Mouse (Mus musculus) ovary, postnatal 36 days (tissue): Measurements from ENCODE around the gene Atxn10.
A peak's percentile ranks its signal among the peaks of the same experiment; 100 is the strongest.
"Not testable (repeated sequence)": the region's sequence is repeated elsewhere in the genome, so short reads cannot be mapped to it uniquely, and the experiment has no call there.

Experiments used
- DNase-seq: peaks from one replicate; pipeline ENCODE4 v3.0.0; 2022; ENCODE audit warnings: low spot score, mixed read lengths

The Atxn10 gene

DNA sequence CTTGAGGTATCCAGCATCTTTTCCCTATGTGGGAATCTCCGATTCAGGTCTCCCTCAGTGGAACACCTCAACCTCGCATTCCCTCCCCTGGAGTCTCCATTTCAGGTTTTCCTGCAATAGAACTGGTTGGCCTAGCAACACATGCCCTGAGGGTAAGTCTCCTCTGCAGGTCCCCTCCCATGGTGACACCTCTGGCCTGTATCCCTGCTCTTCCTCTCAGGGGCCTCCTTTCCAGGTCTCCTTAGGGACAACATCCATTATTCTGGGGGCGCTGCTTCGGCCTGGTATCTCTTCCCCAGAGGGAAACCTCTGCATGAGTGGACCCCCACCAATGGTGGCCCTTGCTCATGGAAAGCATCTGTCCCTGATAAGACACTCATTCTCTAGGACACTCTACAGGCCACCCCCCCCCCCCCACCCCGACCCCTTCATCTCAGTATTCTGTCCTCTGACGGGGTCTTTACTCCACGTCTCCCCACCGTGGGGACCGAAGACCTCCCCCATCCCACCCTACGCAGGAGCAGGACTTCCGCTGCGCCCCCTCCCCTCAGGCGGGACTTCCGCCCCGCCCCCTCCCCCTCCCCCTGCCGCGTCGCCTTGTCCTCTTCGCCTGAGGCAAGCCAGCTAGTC lies at the start of gene Atxn10:
Gene Atxn10, plus strand, starts transcription at position 575 of the 630 bp plus-strand sequence.
- no peak for DNase-seq

- DNase-seq: no peak
Measured at GRCm38 (mm10) chr15:85294632-85295031, 41.4 kb upstream of the Atxn10 start.

- DNase-seq: no peak
Measured at GRCm38 (mm10) chr15:85295544-85295943, 40.5 kb upstream of the Atxn10 start.

GRCm38 (mm10) chr15:85295977-85296376 lies 40.1 kb upstream of the Atxn10 start:
- DNase-seq: no peak

GRCm38 (mm10) chr15:85296538-85296937 lies 39.5 kb upstream of the Atxn10 start:
- no peak for DNase-seq

GRCm38 (mm10) chr15:85298167-85298781 lies 37.8 kb upstream of the Atxn10 start:
- no peak for DNase-seq

DNA sequence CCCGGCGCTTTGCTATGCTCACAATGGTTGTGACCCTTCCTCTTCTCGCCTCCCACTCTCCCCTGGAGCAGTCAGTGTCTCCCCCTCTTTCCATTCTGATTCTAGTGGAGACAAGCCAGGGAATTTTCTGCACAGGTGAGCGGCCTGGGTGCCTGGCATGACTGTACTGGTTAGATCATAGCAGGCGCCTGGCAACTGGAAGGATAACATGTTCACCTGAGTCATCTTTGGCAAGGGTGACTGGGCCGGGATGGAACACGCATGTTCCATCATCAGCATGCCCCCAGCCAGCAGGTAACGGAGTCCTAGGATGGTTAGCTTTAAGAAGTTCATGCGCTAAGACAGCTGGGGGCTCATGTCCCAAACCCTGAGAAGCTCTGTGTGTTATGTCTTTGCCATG lies 37.1 kb upstream of the Atxn10 start:
- no peak for DNase-seq

DNA sequence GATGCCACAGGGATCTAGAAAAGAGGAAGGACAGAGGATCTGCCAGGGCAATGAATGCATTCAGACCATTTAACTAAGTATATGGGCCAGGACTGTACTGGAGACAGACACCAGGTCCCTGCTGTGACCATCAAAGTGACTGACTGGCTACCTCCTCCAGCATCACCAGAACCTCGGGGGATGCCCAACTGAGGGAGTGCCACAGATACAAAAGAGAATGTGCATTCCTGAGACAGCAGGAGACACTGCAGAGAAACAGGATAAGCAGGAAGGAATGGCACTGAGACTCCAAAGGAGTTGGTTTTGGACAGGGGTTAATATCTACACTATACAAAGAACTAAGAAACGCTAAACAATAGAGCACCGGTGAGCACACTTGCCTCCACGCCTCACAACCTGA lies 32.8 kb upstream of the Atxn10 start:
- DNase-seq: no peak

DNA sequence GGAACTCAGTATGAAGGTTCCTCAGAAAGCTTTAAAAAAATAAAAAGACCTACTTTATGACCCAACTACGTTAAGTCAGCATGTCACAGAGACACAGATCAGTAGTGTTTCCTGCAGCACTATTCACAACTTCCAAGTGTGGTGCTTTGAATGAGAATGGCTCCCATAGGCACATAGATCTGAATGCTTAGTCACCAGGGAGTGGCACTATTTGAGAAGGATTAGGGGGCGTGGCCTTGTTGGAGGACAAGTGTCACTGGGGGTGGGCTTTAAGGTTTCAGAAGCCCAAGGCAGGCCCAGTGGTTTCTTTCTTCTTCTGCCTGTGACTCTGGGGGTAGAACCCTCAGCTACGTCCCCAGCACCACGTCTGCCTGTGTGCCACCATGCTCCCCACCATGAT lies 32.1 kb upstream of the Atxn10 start:
- no peak for DNase-seq

- no peak for DNase-seq
Measured at GRCm38 (mm10) chr15:85307061-85307660, 28.9 kb upstream of the Atxn10 start.

DNA sequence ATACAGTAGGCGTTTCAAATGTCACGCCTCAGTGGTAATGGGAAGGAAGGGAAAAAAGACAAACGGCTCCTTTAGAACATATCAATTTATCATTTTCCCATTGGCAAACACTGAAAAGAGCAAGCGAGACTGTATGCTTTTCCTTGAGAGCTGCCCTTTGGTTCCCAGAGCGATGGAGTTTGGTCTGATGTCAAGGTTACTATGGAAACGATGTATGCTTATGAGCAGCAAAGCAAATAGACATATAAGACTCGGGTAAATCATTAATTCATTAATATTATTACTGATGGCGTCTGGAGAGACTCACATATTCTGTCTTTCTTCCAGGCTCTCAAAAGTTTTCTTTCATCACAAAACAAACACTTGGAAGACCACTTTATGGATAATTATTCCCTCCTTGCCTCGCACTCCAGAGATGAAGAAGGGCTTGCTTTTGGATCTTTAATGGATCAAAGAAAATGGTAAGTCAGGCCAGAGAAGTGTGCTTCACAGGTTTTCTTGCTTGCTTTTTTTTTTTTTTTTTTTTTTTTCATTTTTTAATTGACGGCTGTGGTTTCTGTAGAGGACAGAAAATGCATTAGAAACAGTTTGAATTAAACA lies 24.9 kb upstream of the Atxn10 start:
- no peak for DNase-seq

DNA sequence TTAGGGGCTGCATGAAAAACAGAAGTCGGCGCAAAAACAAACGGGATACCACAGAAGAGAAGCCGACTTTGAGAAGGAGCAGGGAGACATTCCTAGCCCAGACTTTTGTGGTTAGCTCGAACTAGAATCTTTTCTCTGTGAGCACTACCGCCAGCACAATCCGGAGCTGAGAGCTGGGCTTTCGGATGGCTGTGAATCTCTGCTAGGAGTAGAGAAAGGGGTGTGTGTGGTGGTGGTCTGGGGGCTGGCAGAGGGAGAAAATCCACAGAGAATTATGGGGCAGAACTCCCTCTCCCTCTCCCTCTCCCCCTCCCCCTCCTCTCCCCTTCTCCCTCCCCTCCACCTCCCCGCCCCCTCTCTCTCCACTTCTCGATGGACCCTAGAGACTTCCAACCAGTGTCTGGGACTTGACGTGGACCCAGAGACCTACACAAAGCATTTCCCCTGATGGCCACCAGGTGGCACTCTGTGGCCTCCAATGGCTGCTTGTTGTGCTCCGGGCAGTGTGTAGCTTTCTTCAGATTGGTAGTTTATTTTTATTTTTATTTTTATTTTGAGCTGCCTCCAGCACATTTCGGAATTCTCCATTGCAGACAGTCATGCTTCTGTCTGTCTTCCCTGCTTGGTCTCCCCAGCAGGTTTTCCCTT lies 20.5 kb upstream of the Atxn10 start:
- peak; percentile 74 for DNase-seq

- DNase-seq: no peak
Measured at GRCm38 (mm10) chr15:85316342-85317140, 19.5 kb upstream of the Atxn10 start.

GRCm38 (mm10) chr15:85319924-85320668 lies 15.9 kb upstream of the Atxn10 start:
- peak; percentile 14 for DNase-seq

DNA sequence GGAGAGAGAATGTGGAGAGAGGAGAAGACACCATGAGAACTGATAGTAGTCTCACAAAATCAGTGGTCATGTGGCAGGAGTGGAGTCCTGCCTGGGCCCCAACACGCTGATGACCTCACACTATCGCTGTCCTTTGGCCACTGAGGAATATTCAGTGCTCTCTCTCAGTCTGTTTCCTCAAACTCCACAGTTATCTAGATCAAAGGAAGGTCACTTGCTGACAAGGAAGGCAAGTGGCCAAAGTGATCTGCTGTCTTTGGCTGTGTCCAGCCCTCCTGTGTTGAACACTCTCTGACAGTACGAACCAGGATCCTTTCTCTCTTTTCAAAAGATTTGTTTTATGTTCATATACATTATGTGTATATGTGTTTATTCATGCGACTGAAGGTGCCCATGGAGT lies 12.8 kb upstream of the Atxn10 start:
- DNase-seq: no peak

DNA sequence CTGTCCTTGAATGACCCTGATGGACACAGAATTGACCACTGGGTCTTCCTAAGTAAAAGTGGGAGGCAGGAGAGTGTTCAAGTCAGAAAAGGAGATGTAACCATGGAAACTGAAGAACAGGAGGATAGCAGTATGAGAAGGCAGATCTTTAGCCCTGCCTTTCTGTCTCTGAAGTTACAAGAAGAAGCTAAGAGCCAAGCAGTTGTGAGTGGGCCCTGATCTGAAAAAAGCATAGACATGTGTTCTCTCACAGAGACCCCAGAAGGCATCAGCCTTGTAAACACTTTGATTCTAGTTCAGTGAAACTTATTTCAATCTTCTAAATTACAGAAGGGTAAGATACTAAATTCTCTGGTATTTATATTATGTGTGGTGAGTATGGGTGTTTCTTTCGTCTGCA lies 11.6 kb upstream of the Atxn10 start:
- DNase-seq: no peak

DNA sequence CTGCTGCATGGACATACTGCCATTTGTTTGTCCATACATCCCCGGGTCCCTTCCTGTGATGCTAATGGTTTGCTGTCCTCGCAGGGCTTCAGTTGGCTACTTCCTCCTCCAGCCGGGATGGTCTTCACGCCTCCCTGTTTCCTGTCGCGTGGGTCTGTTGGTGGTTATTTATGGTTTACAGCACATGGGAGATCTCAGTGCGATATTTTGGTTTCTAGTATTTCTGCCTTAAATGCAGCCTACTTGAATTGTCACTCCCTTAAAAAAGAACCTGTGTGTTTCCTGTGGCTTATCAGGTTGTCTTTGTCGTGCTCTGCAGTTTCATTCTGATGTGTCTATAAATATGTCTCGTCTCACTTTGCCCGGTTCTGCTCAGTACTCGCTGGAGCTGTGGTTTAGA lies 8.2 kb upstream of the Atxn10 start:
- no peak for DNase-seq

- not testable (repeated sequence) for DNase-seq
Measured at GRCm38 (mm10) chr15:85328455-85328854, 7.6 kb upstream of the Atxn10 start.

DNA sequence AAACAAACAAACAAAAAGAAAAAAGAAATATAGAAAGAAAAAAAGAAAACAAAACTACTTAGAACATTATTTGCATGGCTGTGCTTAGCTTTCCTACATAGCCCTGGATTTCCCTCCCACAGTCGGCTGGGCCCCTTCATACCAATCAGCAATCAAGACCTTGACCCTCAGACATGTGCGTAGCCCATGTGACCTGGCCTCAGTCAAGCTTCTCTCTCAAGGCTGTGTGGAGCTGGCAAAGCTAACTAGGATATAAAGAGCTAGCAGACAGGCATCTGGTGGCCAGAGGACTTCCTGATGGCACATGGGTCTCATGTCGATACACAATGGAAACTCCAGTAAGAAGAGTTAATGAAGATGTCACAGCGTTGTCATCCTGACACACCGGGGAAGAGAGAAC lies 6.9 kb upstream of the Atxn10 start:
- DNase-seq: no peak

DNA sequence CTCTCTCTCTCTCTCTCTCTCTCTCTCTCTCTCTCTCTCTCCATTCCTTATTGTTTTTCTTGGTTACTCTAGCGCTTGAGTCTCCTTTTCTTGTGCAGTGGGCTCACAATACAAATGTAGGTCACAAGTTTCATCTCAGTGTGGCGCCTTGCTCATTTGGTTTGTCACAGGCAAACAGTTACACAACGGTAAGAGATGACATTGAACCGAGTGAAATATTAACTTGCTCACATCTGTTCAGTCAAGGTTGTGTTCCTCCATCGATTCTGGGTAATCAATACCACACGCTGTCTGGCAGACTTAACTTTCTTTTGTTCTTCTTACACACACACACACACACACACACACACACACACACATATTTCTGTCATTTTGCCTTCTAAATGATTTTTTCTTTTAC lies 6.0 kb upstream of the Atxn10 start:
- DNase-seq: no peak

GRCm38 (mm10) chr15:85333511-85333910 lies 2.5 kb upstream of the Atxn10 start:
- not testable (repeated sequence) for DNase-seq
